Mouse (Mus musculus) layer of hippocampus, adult 18-20 months (tissue): Measurements from ENCODE around the gene Crtc3. TPM values are rescaled to one million over a fixed set of nuclear protein-coding genes. Genes with fewer than 3 reads are reported as not detected.

Experiments used
- DNase-seq, 2 experiments: peaks; one replicate each; pipeline ENCODE4 v3.0.0; 2022; ENCODE audit warnings: low spot score in 2 of 2
- long read RNA-seq: library from polyadenylated mRNA; stranded (forward); transcript quantifications from one replicate; pipeline ENCODE4 v2.0.0, GENCODE M21; 2021
- total RNA-seq, 2 experiments: library from RNA; stranded (reverse); gene quantifications; 2 replicates each; pipeline ENCODE4 v1.2.3; 2021

The Crtc3 gene
- total RNA-seq: 10 to 100 TPM; 20.2 to 20.8 TPM
- long read RNA-seq, full-length matches to known transcripts: 3 of 6 reads
- long read RNA-seq, partial matches to known transcripts: 1 of 6 reads
- long read RNA-seq, other reads (novel, unspliced or antisense): 2 of 6 reads

DNA sequence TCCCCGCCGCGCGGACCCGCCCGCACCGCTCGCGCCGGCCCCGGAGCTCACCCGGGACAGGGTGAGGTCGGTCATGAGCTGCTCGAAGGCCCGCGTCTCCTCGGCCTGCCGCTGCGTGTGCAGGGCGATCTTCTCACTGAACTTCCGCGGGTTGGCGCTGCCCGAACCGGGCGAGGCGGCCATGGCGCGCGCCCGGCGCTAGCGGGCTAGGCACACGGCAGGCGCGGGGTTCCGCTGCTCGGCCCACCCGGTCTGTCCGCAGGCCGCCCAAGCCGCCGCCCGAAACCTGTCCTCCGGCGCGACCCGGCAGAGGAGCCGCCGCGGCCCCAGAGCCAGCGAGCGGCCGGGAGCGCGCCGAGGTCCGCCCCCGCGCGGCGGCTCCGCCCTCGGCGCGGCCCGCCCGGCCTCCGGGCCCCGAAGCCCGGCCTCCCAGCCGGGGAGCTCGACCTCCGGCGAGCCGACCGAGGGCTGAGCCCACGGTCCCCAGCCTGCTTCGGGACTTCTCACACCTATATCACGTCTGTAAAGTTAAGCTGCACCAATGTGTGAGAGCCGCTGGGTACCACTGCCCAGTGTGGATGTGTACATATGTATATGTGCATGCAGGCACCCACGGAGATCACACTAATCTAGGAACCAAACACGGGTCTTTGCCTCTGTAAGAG is at the start of gene Crtc3:
Crtc3 (minus strand) TSS at position 322 of the 665 bp plus-strand sequence.
- peak; percentile 52 to 57 for DNase-seq

- no peak for DNase-seq
Measured at GRCm38 (mm10) chr7:80736199-80736598, 47.5 kb upstream of the Crtc3 start.

- DNase-seq: no peak
Measured at GRCm38 (mm10) chr7:80732986-80733385, 44.3 kb upstream of the Crtc3 start.

DNA sequence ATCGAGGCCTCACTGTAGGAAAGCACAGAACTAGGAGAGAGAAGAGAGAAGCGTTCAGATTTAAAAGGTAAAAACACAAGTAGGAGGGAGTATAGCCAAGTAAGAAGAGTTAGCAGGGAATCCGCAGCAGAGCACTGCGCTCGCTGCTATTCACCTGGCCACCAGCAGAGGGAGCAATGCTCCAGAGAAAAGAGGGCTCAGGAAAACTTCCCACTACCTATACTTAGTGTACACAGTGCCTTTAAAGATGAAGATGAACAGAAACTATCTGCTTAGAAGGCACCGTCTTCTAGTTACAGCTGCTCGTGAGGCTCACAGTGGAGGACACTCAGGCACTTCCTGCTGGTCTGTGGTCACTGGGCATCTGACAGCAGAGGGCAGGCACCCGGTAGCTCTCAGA is 41.0 kb upstream of the Crtc3 start:
- DNase-seq: peak; percentile 58 to 80

DNA sequence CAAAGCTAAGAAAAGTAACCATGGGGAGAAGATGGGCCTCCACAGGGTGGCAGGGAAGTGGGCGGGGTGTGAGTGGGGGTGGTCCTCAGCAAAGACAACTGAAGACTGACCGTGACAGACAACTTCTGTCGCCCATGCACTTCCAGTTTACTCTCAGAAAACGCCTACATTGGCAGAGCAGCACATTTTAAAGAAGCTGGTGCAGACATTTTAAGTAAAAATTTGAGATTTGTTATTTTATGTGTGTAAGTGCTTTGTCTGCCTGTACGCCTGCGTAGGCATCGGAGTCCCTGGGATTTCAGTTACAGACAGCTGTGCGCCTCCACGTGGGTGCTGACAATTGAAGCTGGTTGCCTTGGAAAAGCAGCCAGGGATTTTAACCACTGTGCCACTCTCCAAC is 32.4 kb upstream of the Crtc3 start:
- DNase-seq: peak; percentile 64 to 72

DNA sequence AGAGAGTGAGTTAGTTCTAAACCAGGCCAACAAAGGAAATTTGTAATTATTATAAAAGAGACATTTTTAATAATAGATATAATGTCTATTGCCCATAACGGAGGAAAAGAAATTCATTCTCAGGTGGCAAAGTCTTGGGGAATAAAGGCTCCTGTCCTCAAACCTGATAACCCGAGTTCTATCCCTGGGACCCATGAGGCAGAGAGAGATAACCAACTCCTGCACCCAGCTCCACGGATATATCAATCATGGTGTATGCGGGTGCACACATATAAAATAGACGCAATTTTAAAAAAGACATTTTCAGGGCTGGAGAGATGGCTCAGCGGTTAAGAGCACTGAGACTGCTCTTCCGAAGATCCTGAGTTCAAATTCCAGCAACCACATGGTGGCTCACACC is 30.9 kb upstream of the Crtc3 start:
- no peak for DNase-seq

DNA sequence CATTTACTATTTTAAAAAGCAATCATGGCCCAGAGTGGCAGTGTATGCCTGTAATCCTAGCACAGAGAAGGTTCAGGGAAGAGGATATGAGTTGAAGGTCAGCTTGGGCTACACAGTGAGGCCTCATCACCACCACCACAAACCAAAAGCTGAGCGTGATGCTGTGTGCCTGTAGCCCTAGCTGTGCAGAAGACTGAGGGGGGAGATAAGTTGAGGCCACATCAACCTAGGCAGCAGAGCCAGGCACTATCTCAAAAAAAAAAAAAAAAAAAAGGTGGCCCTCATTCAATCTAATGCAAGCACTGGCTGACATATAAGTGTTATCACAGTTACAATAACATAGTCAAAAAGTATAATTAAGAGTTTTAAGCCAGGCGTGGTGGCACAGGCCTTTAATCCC is 30.4 kb upstream of the Crtc3 start:
- no peak for DNase-seq

- DNase-seq: no peak
Measured at GRCm38 (mm10) chr7:80718471-80718870, 29.8 kb upstream of the Crtc3 start.

DNA sequence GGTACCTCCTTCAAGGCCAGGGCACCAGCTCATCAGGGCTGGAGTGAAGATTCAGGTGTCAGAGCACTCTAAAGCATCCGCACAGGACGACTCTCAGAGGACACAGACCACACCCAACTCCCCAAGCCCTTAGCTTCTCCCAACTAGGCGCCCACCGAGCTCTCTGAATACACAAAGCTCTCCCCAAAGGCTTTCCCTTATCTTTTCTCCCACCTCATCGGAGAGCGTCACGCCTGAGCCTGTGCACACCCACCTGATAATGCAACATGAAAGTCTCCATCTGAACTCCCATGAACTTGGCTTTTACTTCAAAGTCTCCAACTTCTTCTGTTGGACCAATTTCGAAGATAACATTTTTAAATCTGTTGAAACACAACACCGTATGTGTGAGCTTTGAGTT is 28.1 kb upstream of the Crtc3 start:
- DNase-seq: no peak

- peak; percentile 22 to 44 for DNase-seq
Measured at GRCm38 (mm10) chr7:80715306-80715705, 26.6 kb upstream of the Crtc3 start.

DNA sequence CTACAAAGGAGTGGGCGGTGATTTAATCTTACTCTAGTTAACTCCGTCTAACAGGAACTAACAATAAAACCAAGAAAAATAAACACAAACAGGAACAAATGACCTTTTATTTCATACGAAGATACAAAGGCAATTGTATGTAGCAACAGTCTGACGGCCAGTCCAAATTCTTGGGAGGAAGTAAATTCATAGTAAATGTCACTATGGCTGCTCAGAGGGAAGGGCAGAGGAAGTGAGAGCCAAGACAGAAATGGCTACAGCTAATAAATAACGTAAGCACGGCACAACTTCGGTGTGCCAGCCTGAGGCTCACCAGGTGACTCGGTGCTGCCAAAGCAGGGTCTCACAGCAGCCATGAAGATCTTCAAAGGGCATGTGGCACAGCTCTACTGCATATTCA is 22.8 kb upstream of the Crtc3 start:
- DNase-seq: no peak

- no peak for DNase-seq
Measured at GRCm38 (mm10) chr7:80710333-80710732, 21.7 kb upstream of the Crtc3 start.

DNA sequence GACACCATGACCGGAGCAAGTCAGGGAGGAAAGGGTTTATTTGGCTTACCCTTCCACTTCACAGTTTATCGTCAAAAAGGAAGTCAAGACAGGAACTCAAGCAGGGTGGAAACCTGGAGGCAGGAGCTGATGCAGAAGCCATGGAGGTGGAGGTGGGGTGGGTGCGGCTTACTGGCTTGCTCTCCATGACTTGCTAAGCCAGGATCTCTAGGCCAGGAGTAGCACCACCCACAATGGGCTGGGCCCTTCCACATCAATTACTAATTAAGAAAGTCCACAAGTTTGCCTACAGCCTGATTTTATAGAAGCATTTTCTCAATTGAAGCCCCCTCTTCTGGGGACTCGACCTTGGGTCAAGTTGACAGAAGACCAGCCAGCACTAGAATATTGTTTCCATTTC is 15.4 kb upstream of the Crtc3 start:
- no peak for DNase-seq

GRCm38 (mm10) chr7:80702510-80702909 is 13.8 kb upstream of the Crtc3 start:
- no peak for DNase-seq

DNA sequence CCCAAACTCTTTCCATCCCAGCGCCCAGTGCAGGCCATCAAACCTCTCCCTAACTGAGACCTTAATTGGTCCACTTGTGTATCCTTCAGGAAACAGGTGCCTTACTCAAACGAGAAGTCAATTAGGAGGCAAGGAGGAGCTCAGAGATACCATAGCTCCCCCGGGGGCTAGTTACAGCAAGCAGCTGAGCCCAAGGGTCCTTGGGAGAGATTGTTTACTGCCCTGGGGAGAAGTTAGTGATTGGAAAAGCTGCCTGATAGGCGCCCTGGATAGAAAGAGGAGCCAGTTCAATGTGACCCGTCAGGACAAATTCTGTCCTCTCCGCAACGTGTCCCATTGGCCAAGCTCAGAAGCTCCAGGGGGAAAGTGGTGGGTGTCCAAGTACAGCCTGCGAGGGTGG is 11.0 kb upstream of the Crtc3 start:
- DNase-seq: no peak

- DNase-seq: no peak
Measured at GRCm38 (mm10) chr7:80698940-80699339, 10.3 kb upstream of the Crtc3 start.

DNA sequence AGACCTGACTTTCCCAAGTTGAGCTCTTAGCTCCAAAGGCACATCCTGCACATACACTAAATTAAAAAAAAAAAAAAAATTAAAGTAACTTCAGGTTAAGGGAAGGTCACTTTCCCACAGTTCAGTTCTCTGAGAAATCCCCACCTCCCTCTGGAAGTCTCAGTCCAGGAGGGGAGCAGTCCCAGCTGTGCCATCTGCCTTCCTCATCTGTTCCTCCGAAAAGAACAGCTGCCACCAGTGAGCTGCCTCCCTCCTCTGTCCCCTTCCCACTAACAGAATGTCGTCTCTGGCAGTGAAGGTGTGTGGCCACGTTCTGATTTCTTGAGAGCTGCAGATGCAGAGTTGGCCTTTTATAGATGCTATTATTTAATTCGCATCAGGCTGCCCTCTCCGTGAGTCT is 9.2 kb upstream of the Crtc3 start:
- no peak for DNase-seq

GRCm38 (mm10) chr7:80696903-80697302 is 8.2 kb upstream of the Crtc3 start:
- no peak for DNase-seq

GRCm38 (mm10) chr7:80696334-80696733 is 7.7 kb upstream of the Crtc3 start:
- DNase-seq: no peak

DNA sequence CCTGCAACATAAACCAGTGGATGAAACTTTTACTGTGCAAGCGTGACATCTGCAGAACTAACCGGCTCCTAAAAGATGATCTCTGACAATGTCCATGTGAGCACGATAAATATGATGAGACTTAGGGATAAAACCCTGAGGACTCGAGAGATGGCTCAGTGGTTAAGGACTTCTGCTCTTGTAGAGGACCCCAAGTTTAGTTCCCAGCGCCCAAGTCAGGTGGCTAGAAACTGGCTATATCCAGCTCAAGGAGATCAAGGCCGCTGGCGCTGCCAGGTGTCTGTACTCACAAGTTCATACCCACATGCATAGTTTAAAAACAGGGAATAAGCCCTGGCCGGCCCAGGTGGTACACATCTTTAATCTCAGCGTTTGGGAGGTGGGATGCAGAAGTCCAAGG is 3.8 kb upstream of the Crtc3 start:
- DNase-seq: no peak

DNA sequence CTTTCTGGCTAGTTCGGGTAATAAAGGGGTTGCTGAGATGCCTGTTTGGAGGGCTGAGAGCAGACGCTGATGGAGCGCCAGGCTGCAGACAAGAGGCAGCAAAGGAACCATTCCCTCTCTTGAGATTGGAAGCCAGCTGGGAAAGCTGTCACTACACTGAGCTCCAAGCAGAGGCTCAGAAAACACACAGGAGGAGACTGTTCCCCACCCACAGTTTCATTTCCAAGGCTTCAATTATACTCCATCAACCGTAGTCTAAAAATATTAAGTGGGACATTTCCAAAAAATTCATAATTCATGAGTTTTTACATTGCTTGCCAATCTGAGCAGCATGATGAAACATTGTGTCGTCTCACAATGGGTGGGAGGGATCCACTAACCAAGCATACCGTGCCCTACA is 2.5 kb upstream of the Crtc3 start:
- peak; percentile 64 to 81 for DNase-seq

- peak; percentile 30 to 73 for DNase-seq
Measured at GRCm38 (mm10) chr7:80689221-80689591, 529 bp upstream of the Crtc3 start.
